Mouse (Mus musculus) erythroid progenitor cell, adult 5-6 weeks (primary cell): ENCODE measurements around the gene Lnx1. TPM values are rescaled to one million over a fixed set of nuclear protein-coding genes. Genes with fewer than 3 reads are reported as not detected.

Experiments used
- ATAC-seq: replicated peaks from 2 replicates; pipeline ENCODE4 v1.8.0; 2016; ENCODE audit warnings: moderate number of reproducible peaks, mild to moderate bottlenecking, moderate TSS enrichment, inconsistent platforms; ENCODE audit not compliant: poor library complexity, low FRiP score, severe bottlenecking
- total RNA-seq, 2 experiments: library from RNA; stranded (forward) in 1 of 2; stranded (reverse) in 1 of 2; fragments of 150-400 nt in 1 of 2; fragments of 186-747, 209-891 nt in 1 of 2; gene quantifications; 2 replicates each; pipeline versions ENCODE4 v1.2.3 to v1.2.4; 2015 to 2017; ENCODE audit warnings: low replicate concordance in 2 of 2

Gene Lnx1
- total RNA-seq, 2 experiments from 2014 or later: not detected

DNA sequence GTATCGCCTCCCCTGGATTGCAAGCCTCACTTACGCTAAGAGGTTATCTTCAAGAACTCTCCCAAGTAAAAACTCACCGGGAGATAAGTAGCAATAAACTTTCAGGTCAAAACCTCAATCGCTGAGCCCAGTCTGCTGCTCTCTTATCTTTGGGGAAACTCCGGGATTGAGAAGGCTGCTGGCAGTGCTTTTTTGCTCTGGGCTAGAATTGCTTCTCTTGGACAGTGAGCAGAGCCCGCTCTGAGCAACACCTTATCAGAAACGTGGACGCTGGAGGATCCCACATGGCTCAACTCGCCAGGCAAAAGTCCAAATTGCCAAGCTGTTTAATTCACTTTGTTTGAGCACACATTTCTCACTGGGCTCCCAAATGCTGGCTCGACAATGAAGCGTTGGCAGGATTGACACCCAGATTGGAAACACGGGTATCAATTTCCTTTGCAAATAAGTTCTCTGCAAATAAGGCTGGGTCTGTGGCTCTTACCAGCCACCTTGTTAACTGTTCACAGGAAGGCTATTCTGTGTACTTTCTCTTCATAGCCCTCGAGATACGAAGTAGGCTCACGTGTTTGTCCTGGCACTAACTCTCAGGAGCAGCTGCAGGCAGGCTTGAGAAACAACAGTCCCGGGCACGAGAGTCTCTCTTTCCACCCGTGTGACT lies 89.1 kb downstream of the Lnx1 start:
- no peak for ATAC-seq

- ATAC-seq: no peak
Observed at GRCm38 (mm10) chr5:74612713-74613112, 90.0 kb downstream of the Lnx1 start.

DNA sequence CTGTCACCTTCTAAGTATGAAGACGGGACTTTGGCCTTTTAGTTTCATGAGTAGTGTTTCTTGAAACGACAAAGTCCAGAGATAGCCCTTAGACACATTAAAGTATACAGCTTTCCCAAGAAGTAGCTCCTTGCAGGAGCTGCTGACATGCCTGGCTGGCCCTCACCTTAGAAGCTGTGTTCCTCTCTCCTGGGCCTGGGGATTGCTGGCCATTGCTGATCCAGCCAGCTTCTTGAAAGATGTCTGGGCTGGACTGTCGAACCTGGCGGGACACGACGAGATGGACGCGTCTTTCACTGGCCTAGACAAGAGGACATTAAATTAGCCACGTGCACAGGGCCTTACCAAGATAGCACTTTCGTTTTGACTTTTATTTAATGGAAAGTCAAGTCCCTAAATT lies 92.2 kb downstream of the Lnx1 start:
- ATAC-seq: no peak

- no peak for ATAC-seq
Observed at GRCm38 (mm10) chr5:74606213-74606612, 96.5 kb downstream of the Lnx1 start.

- no peak for ATAC-seq
Observed at GRCm38 (mm10) chr5:74603306-74603705, 99.4 kb downstream of the Lnx1 start.

GRCm38 (mm10) chr5:74602371-74602770 lies 100.3 kb downstream of the Lnx1 start:
- ATAC-seq: no peak

DNA sequence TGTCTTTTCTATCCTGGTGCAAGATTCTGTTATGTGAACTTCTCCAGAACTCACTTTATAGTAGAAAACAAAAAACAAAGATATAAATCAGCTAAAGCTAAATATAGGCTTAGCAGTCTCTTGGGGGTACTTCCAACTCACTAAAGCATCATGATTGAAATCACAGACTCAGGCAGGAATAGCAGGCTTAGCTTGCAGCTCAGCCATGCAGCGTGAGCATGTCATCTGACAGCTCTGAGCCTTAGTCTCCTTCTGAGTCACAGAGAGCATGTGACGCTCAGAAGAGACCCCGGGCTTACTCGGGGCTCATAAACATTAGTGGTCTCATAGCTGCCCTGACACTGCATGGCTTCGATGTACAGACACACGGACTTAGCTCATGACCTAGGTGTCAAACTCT lies 100.7 kb downstream of the Lnx1 start:
- ATAC-seq: no peak

- no peak for ATAC-seq
Observed at GRCm38 (mm10) chr5:74601171-74601570, 101.5 kb downstream of the Lnx1 start.

GRCm38 (mm10) chr5:74600010-74600409 lies 102.7 kb downstream of the Lnx1 start:
- no peak for ATAC-seq

DNA sequence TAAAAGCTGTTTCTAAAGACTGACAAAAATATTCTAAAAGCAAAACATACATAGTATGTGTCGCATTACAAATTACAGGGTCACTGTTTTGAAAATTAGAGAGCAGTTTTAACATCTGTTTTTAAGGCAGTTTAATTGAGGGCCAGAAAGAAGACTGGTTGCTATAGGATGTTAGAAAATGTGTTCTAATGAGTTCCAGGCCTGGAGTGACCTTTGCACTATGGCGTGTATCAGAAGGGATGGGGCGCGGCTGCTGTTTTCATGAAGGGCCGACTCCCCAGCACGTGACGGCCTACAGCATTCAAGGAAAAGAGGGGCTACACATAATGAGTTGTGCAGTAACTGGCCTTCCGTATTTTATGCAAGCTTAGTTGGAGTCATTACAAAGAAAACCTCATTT lies 109.6 kb downstream of the Lnx1 start:
- no peak for ATAC-seq

GRCm38 (mm10) chr5:74591413-74591812 lies 111.3 kb downstream of the Lnx1 start:
- no peak for ATAC-seq

- no peak for ATAC-seq
Observed at GRCm38 (mm10) chr5:74589133-74589532, 113.6 kb downstream of the Lnx1 start.

DNA sequence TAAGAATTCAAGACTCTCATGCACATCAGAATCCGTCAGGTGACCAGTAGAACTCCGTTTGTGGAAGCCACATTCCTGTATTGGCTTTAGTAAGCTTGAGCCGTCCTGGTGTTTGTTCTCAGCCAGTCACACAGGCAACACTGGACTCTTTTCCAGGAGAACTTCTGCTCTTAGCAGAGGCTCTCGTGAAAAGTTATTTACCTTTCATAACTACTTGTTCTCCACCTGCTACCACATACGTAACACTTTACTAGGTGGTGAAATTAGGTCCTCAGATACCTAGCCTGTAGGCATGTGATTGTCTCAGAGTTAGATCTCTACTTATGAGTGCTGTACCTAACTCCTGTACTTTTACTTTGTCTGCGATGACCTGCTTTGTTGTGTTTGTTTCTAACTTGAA lies 130.9 kb downstream of the Lnx1 start:
- no peak for ATAC-seq

GRCm38 (mm10) chr5:74561151-74561550 lies 141.6 kb downstream of the Lnx1 start:
- ATAC-seq: no peak

DNA sequence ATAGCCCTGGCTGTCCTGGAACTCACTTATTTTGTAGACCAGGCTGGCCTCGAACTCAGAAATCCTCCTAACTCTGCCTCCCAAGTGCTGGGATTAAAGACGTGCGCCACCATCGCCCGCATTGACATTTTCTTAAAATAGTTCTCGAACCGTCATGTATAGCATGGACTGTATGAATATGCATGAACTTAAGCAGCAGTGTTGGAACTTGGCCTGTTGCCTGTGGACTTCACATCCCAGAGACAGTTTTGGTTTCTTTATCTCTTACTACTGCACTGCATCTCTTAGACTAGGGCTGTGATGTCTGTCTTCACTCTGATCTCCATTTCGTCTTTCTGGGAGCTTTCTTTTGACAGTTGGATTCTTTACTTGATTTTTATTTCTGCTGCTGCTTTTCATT lies 153.1 kb downstream of the Lnx1 start:
- ATAC-seq: no peak

GRCm38 (mm10) chr5:74545606-74546005 lies 157.1 kb downstream of the Lnx1 start:
- no peak for ATAC-seq

Other genes starting within 250 kb of the Lnx1 start
- 7.1 and 10.8 TPM in 2 replicates for gene Scfd2, start 171.2 kb downstream of the Lnx1 start, total RNA-seq (2015; ENCODE audit: low replicate concordance)
- gene Scfd2, start 171.2 kb downstream of the Lnx1 start, total RNA-seq (2017; ENCODE audit: low replicate concordance): 2.2 and 3.8 TPM in 2 replicates
- 84.3 and 103 TPM in 2 replicates for gene Fip1l1, start 167.5 kb downstream of the Lnx1 start, total RNA-seq (2015; ENCODE audit: low replicate concordance)
- gene Fip1l1, start 167.5 kb downstream of the Lnx1 start, total RNA-seq (2017; ENCODE audit: low replicate concordance): 97.7 and 122 TPM in 2 replicates